In the genomic region with DNA sequence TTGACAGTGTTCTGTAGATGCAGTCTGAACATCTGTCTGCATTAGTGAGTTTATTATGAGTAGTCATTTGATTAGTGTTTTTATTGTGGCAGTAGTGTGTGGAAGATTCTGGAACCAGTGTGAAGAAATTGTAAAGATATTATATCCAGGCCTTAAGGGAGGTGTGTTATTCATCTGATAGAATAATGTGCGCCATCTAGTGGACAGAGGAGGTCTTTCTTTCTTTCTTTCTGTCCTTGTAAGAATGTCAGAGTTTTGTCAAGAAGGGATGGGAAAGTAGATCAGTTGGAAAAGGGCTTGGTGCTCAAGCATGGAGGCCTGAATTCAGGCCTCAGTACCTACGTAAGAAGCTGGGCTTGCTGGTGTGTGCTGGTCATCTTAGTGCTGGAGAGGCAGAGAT, we compare ENCODE assay signal across 9 mouse cellular contexts.
DNase-seq lines count a peak whose midpoint lies in the region; ATAC-seq and TF ChIP-seq lines count a peak whose summit lies in the region.
"Had no signal": no experiment of that assay in that cellular context is flagged by ENCODE, and none has a peak within 500 bp of the region (broad histone marks: within the 10 kb centered on the region; RNA-seq: fewer than 3 reads in every experiment).

No protein-coding gene starts in this region.

- peak; percentile 75 for TF ChIP-seq CTCF in left cerebral cortex, adult 2 months (IDR thresholded peaks at IDR 0.05)

- no peak for ATAC-seq in monocyte, adult 5-6 weeks (replicated peaks; ENCODE audit: insufficient number of reproducible peaks, low FRiP score, low TSS enrichment, poor library complexity, severe bottlenecking)

- peak; percentile 38 for DNase-seq in cerebellum, adult 9-10 months
- DNase-seq in cerebellum, adult 11 months, result no peak
- DNase-seq in left cerebral cortex, adult 2 months (ENCODE audit: extremely low spot score in 1 of 2, low spot score in 2 of 2), result peak in 1 of 2 experiments; percentile 15
- no peak for DNase-seq in left cerebral cortex, postnatal 36 days (ENCODE audit: low spot score in 2 of 2)
- peak; percentile 57 for DNase-seq in R1 (ENCODE audit: low read depth, low spot score)
- peak; percentile 15 to 17 for DNase-seq in kidney, postnatal 36 days
- no peak for DNase-seq in gastrocnemius, adult 18-20 months (ENCODE audit: low spot score)

- intact Hi-C loops in left cerebral cortex, adult 2 months (cut with DNase I), result loop anchor here (1.0 to 5.0 kb wide), 4 partner anchors 105 to 730 kb away; no protein-coding TSS in a partner anchor
- intact Hi-C loops in left cerebral cortex, postnatal 36 days (cut with DNase I), result loop anchor here (1.0 to 5.0 kb wide), 2 partner anchors 270 to 647 kb away; no protein-coding TSS in a partner anchor

- no peak overlapping the region for H3K4me3 ChIP-seq in left cerebral cortex, adult 2 months
- H3K4me3 ChIP-seq: megakaryocyte, embryonic 14.5 days had no signal

- no peak overlapping the region for H3K27ac ChIP-seq in left cerebral cortex, adult 2 months

Comparison
In these comparisons a context has a peak if more than half of its experiments do, and no peak if none do; other contexts are left out.
1. DNase-seq: peak in cerebellum, adult 9-10 months (single experiment), R1 (single experiment) and kidney, postnatal 36 days (2 of 2); none in cerebellum, adult 11 months (single experiment), left cerebral cortex, postnatal 36 days (0 of 2) and gastrocnemius, adult 18-20 months (single experiment).